Mouse (Mus musculus) neural tube, embryonic 14.5 days (tissue): Measurements from ENCODE around the gene Asl. TPM values are rescaled to one million over a fixed set of nuclear protein-coding genes. Genes with fewer than 3 reads are reported as not detected.

Source experiments
- ATAC-seq: fragments of 200-750 bp; cut with Nextera tagmentation; 2 replicates; pipeline ENCODE4 v1.8.0; 2017; ENCODE audit warnings: low read depth, mild to moderate bottlenecking, moderate TSS enrichment, moderate library complexity
- H3K27ac ChIP-seq: fragments of 300-500 bp; sonication (generic); 2 replicates; pipeline ENCODE4 v1.5.1; 2014; ENCODE audit warnings: low read depth, mild to moderate bottlenecking, control low read depth, low read length, moderate library complexity, mixed read lengths
- H3K27me3 ChIP-seq: fragments of 300-500 bp; sonication (generic); 2 replicates; pipeline ENCODE4 v1.6.1; 2014; ENCODE audit warnings: low read length; ENCODE audit not compliant: control insufficient read depth, insufficient read depth
- H3K36me3 ChIP-seq: fragments of 300-500 bp; sonication (generic); 2 replicates; pipeline ENCODE4 v1.6.1; 2014; ENCODE audit warnings: low read length, mixed read lengths; ENCODE audit not compliant: control insufficient read depth, insufficient read depth
- H3K4me1 ChIP-seq: fragments of 300-500 bp; sonication (generic); 2 replicates; pipeline ENCODE4 v1.6.1; 2014; ENCODE audit warnings: low read length; ENCODE audit not compliant: control insufficient read depth, insufficient read depth
- H3K4me2 ChIP-seq: fragments of 300-500 bp; sonication (generic); 2 replicates; pipeline ENCODE4 v1.6.1; 2014; ENCODE audit warnings: mild to moderate bottlenecking, low read depth, low read length, control low read depth
- H3K4me3 ChIP-seq: fragments of 300-500 bp; sonication (generic); 2 replicates; pipeline ENCODE4 v1.5.1; 2014; ENCODE audit warnings: low read depth, low read length, control low read depth, mixed read lengths
- H3K9ac ChIP-seq: fragments of 300-500 bp; sonication (generic); replicated peaks from 2 replicates; pipeline ENCODE4 v1.6.1; 2014; ENCODE audit warnings: low read depth, mild to moderate bottlenecking, control low read depth, low read length, mixed read lengths
- H3K9me3 ChIP-seq: fragments of 300-500 bp; sonication (generic); 2 replicates; pipeline ENCODE4 v1.6.1; 2016; ENCODE audit warnings: low read length; ENCODE audit not compliant: control insufficient read depth
- WGBS: fragments of 180-500 bp; shearing (Covaris S2); extraction: QIAGEN DNeasy Blood & Tissue Kit; methylation state at CpG from one replicate; pipeline ENCODE4 v1.1.7; 2014; 5-methylcytosine and 5-hydroxymethylcytosine counted together
- polyA plus RNA-seq: library from polyadenylated mRNA; unstranded; fragments of >200 nt; fragmentation: Nextera tagmentation; extraction: Ambion mirVana; gene quantifications from 2 replicates; pipeline ENCODE4 v1.2.1, GENCODE M21; 2014

Gene Asl
- polyA plus RNA-seq, 1 experiment from 2014 or later, result 44.6 TPM

GRCm38 (mm10) chr5:130048786-130049520, 19.9 kb upstream of the Asl start:
- Histone ChIP-seq H3K4me2 (no peak overlapping the region), H3K27me3 (no peaks in the 10 kb centered on the region), H3K4me3 (no peak overlapping the region), H3K9ac (no peak overlapping the region), H3K4me1 (no peaks in the 10 kb centered on the region), H3K36me3 (peaks cover 16% of the 10 kb centered on the region), H3K27ac (no peak overlapping the region), H3K9me3 (no peaks in the 10 kb centered on the region)
- WGBS, result 86% methylated on average over 15 of the region's 15 CpGs
- no peak for ATAC-seq

DNA sequence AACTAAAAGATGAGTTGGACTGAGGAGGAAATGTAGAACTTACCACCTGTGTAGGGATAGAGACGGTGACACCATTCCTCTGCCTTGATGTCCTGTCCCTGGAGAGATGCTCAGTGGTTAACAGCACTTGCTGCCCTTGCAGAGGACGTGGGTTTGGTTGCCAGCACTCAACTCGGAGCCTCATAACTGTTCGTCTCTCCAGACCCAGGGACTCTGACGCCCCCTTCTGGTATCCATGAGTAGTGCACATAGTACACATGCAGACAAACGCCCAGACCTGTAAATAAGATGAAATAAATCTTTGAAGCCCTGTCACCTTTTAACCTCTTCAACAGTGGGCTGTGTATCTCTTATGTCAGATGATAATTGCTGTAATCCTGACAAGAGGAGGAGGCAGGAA, 18.0 kb upstream of the Asl start:
- H3K9me3 ChIP-seq, result no peaks in the 10 kb centered on the region
- WGBS, result 79% methylated on average over 6 of the region's 6 CpGs
- H3K36me3 ChIP-seq, result peaks cover 24% of the 10 kb centered on the region
- H3K9ac ChIP-seq, result no peak overlapping the region
- H3K4me2 ChIP-seq, result no peak overlapping the region
- H3K27me3 ChIP-seq, result no peaks in the 10 kb centered on the region
- no peak overlapping the region for H3K4me3 ChIP-seq
- no peak overlapping the region for H3K27ac ChIP-seq
- no peak for ATAC-seq
- no peaks in the 10 kb centered on the region for H3K4me1 ChIP-seq

GRCm38 (mm10) chr5:130046589-130046988, 17.5 kb upstream of the Asl start:
- Histone ChIP-seq H3K27ac (no peak overlapping the region), H3K27me3 (no peaks in the 10 kb centered on the region), H3K4me3 (no peak overlapping the region), H3K4me1 (no peaks in the 10 kb centered on the region), H3K9me3 (no peaks in the 10 kb centered on the region), H3K36me3 (peaks cover 24% of the 10 kb centered on the region), H3K4me2 (no peak overlapping the region), H3K9ac (no peak overlapping the region)
- no peak for ATAC-seq
- WGBS, result 94% methylated on average over 10 of the region's 10 CpGs

DNA sequence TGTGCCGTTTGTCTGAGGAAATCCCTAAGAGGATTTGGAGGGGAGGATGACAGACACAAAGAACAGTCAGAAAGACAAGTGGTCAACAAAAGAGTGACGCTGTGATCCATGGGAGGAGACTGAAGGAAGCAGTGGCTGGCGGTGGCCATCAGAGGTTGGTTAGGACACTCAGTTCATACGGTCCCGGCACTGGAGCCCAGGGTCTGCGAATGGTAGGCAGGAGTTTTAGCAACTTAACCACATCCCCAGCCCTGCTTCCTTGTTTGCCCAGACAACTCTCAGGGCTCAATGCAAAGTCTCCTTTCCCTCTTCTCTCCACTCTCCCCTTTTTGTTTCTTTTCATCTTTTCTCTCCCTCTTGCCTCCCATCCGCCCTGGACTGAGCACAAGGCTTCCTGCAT, 17.1 kb upstream of the Asl start:
- Histone ChIP-seq H3K4me2 (no peak overlapping the region), H3K27ac (no peak overlapping the region), H3K9me3 (no peaks in the 10 kb centered on the region), H3K9ac (no peak overlapping the region), H3K27me3 (no peaks in the 10 kb centered on the region), H3K4me3 (no peak overlapping the region), H3K36me3 (peaks cover 23% of the 10 kb centered on the region), H3K4me1 (no peaks in the 10 kb centered on the region)
- no peak for ATAC-seq
- WGBS, result 93% methylated on average over 7 of the region's 7 CpGs

GRCm38 (mm10) chr5:130044201-130044695, 15.2 kb upstream of the Asl start:
- Histone ChIP-seq H3K4me1 (no peaks in the 10 kb centered on the region), H3K9ac (no peak overlapping the region), H3K9me3 (no peaks in the 10 kb centered on the region), H3K27ac (no peak overlapping the region), H3K4me3 (no peak overlapping the region), H3K27me3 (no peaks in the 10 kb centered on the region), H3K36me3 (peaks cover 36% of the 10 kb centered on the region), H3K4me2 (no peak overlapping the region)
- ATAC-seq, result no peak
- 75% methylated on average over 7 of the region's 7 CpGs for WGBS

DNA sequence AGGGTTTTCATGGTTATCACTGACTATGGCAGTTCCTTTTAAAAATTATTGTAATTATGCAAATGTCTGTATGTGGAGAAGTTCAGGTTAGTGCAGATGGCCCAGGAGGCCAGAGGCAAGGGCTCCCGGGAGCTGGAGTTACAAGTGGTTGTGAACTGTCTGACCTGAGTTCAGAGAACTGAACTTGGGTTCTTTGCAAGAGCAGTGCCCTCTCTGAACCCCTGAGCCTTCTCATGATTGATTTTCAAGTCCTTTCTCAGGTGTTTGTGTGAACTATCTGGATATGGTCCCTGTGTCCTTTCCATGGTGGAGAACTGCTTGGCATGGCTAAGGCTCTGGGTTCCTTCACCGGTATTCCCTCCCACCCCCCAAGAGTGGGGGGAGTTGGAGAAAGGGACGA, 14.7 kb upstream of the Asl start:
- Histone ChIP-seq H3K36me3 (peaks cover 34% of the 10 kb centered on the region), H3K27me3 (no peaks in the 10 kb centered on the region), H3K4me2 (no peak overlapping the region), H3K9me3 (no peaks in the 10 kb centered on the region), H3K4me1 (no peaks in the 10 kb centered on the region), H3K4me3 (no peak overlapping the region), H3K9ac (no peak overlapping the region), H3K27ac (no peak overlapping the region)
- 82% methylated on average over 3 of the region's 3 CpGs for WGBS
- no peak for ATAC-seq

DNA sequence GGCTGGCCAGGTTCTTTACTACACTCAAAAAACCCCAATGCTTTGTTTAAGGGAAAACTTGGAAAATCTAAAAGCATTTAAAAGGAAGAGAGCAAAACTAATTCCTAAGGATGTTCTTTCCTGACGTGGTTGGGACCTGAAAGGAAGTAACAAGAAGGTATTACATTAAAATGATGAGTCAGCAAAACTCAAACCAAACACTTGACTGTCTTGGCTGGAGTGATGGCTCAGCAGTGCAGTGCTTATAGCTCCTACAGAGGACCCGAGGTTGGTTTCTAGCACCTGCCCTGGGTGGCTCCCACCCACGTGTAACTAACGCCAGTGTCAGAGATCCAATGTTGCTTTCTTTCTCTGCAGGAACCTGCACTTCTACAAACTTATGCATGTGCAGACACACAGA, 12.2 kb upstream of the Asl start:
- Histone ChIP-seq H3K4me1 (no peaks in the 10 kb centered on the region), H3K9ac (no peak overlapping the region), H3K9me3 (no peaks in the 10 kb centered on the region), H3K27ac (no peak overlapping the region), H3K4me2 (no peak overlapping the region), H3K27me3 (no peaks in the 10 kb centered on the region), H3K36me3 (peaks cover 32% of the 10 kb centered on the region), H3K4me3 (no peak overlapping the region)
- 91% methylated on average over 4 of the region's 4 CpGs for WGBS
- ATAC-seq, result no peak

GRCm38 (mm10) chr5:130040797-130041196, 11.8 kb upstream of the Asl start:
- Histone ChIP-seq H3K4me3 (no peak overlapping the region), H3K4me2 (no peak overlapping the region), H3K9me3 (no peaks in the 10 kb centered on the region), H3K27me3 (no peaks in the 10 kb centered on the region), H3K36me3 (peaks cover 29% of the 10 kb centered on the region), H3K9ac (no peak overlapping the region), H3K27ac (no peak overlapping the region), H3K4me1 (no peaks in the 10 kb centered on the region)
- WGBS, result 94% methylated on average over 4 of the region's 4 CpGs
- ATAC-seq, result no peak

DNA sequence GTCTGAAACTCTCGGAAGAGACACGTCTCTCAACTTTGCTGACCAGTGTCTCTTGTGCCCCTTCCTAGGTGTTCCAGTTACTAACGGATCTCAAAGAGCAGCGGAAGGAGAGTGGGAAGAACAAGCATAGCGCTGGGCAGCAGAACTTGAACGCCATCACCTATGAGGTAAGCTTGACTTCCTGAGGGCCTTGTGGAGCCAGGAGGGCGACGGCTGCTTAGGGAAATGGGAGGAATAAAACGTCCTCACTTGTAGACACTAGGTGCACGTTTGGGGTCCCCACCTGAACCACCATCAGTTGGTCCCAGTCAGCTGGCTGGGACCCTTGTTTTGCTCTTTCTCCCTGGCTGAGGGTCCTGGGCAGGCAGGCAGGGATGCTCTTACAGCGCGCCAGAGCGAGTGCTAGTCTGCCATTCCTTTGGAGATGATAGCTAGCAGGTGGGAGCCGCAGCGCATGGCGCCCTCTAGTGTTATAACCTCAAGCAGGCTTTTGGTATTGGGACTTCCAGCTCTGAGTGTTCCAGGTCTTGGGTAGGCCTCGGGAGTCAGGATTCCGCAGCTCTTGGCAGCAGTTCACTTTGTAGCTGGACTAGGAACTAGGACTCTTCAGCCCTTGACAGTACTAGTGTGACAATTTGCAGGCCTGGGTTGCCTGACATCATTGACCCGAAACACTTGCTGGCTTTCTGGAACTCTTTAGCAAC, 8.9 kb upstream of the Asl start:
- no peak for ATAC-seq
- H3K36me3 ChIP-seq, result peaks cover 32% of the 10 kb centered on the region
- no peaks in the 10 kb centered on the region for H3K9me3 ChIP-seq
- no peak overlapping the region for H3K27ac ChIP-seq
- H3K27me3 ChIP-seq, result no peaks in the 10 kb centered on the region
- no peak overlapping the region for H3K9ac ChIP-seq
- whole genome bisulfite sequencing, result 68% methylated on average over 19 of the region's 19 CpGs
- no peaks in the 10 kb centered on the region for H3K4me1 ChIP-seq
- no peak overlapping the region for H3K4me3 ChIP-seq
- no peak overlapping the region for H3K4me2 ChIP-seq
